Mouse (Mus musculus): ENCODE measurements at regions not wholly inside any gene's neighbourhood (a gene's known extent, or its start where the extent isn't known, plus 50 kb on each side); places are given as distances from the start of the nearest gene placed in this dataset.

DNA sequence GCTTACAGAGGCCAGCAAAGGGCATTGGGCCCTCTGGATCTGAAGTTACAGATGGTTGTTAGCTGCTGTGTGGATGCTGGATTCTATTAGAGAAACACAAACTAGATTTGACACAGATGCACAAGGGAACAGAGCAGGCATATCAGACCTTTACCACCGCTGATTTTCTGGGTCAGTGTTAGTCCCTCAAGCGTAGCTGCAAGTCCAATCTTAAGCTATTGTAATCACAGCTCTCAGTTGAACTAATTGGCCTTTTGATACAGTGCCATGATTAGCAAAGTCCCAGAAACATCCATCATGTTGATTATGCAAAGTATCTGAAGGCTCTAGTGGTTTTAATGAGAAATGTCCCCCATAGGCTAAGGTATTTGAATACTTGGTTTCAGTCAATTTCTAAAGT lies 54.2 kb upstream of the Plppr5 start:
- ATAC-seq (ENCODE audit: extremely low read depth, insufficient number of reproducible peaks, low FRiP score, poor library complexity, severe bottlenecking): no peak
- H3K27me3 ChIP-seq (ENCODE audit: insufficient read depth, low read length): no peaks in the 10 kb centered on the region
- DNase-seq (ENCODE audit: low spot score): no peak

DNA sequence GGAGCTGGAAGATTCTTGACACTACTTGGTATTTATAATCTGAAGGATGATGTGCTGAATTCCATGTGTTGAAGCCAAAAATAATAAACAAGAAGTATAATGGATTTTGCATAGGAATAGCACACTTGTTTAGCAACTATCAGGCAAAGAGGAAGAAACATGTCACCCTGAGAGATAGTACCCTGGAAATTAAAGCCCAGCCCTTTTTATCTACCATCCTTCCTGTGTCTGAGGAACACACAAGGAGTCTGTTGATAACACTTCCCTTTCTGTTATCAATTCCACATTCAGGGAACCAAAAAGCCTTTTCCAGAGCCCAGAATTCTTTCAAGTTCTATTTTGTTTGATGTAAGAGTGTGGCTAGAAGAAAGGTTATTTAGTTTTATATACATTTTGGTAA lies 66.5 kb upstream of the Plppr5 start:
- 0 out of 2 replicates have a peak, but pooled peaks cover 2% of the 10 kb centered on the region for H3K9me3 ChIP-seq (replicated peaks)
- ATAC-seq (ENCODE audit: extremely low read depth, insufficient number of reproducible peaks, low FRiP score, poor library complexity, severe bottlenecking) (no peak), DNase-seq (ENCODE audit: low spot score) (no peak)
- H3K4me3 ChIP-seq (ENCODE audit: low read depth, low read length): no peak overlapping the region
- H3K36me3 ChIP-seq (replicated peaks): no peaks in the 10 kb centered on the region
- no peaks in the 10 kb centered on the region for H3K4me1 ChIP-seq (ENCODE audit: insufficient read depth, low read depth, low read length)
- H3K27me3 ChIP-seq (ENCODE audit: insufficient read depth, low read length): no peaks in the 10 kb centered on the region
- TF ChIP-seq TAL1 (conservative IDR thresholded peaks at IDR 0.05; ENCODE audit: low read depth, low read length) (no peak), POLR2AphosphoS5 (IDR thresholded peaks at IDR 0.05; ENCODE audit: insufficient replicate concordance, low read depth, low read length) (no peak), CTCF (IDR thresholded peaks at IDR 0.05; ENCODE audit: low read depth, low read length) (no peak), GATA1 (IDR thresholded peaks at IDR 0.05; ENCODE audit: borderline replicate concordance, low read length) (no peak), GATA2 (IDR thresholded peaks at IDR 0.05; ENCODE audit: borderline replicate concordance, low read depth, low read length) (no peak)

More for the DNA sequence above, 54.2 kb upstream of the Plppr5 start:
- no peak for TF ChIP-seq TAL1 (conservative IDR thresholded peaks at IDR 0.05; ENCODE audit: low read depth, low read length)
- TF ChIP-seq CTCF (IDR thresholded peaks at IDR 0.05; ENCODE audit: low read depth, low read length): no peak
- TF ChIP-seq GATA2 (IDR thresholded peaks at IDR 0.05; ENCODE audit: borderline replicate concordance, low read depth, low read length): no peak
- no peak for TF ChIP-seq POLR2AphosphoS5 (IDR thresholded peaks at IDR 0.05; ENCODE audit: insufficient replicate concordance, low read depth, low read length)
- no peak for TF ChIP-seq GATA1 (IDR thresholded peaks at IDR 0.05; ENCODE audit: borderline replicate concordance, low read length)
- Histone ChIP-seq H3K4me3 (ENCODE audit: low read depth, low read length) (no peak overlapping the region), H3K9me3 (replicated peaks) (peaks cover 23% of the 10 kb centered on the region), H3K4me1 (ENCODE audit: insufficient read depth, low read depth, low read length) (no peaks in the 10 kb centered on the region), H3K36me3 (replicated peaks) (no peaks in the 10 kb centered on the region)

DNA sequence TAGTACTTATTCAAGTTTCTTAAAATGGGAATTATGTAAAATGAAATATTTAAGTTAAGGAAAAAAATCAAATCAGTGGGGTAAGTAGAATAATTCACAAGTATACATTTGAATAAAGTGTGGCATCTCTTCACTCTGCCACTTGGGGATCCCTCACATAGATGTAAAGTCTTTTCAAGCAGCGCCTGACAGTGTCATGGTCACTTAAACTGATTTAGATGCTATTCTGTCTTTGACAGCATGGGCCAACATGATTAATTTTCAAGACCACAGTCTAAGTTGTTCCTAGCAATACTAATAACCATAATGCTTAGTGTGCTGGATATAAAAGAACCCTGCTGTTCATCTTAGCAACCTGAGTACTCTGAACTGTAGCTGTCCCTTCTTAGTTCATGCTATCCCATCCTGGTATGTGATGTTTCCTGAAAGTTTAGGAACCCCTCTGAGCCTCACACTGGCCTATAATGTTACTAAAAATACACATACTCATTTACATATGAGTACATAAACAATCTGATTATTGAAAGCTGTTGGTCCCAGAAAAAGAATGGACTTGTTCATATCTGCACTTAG lies 68.4 kb upstream of the Plppr5 start:
- no peaks in the 10 kb centered on the region for H3K4me1 ChIP-seq (ENCODE audit: insufficient read depth, low read depth, low read length)
- H3K27me3 ChIP-seq (ENCODE audit: insufficient read depth, low read length): no peaks in the 10 kb centered on the region
- no peak overlapping the region for H3K4me3 ChIP-seq (ENCODE audit: low read depth, low read length)
- no peak for DNase-seq (ENCODE audit: low spot score)
- no peak for ATAC-seq (ENCODE audit: extremely low read depth, insufficient number of reproducible peaks, low FRiP score, poor library complexity, severe bottlenecking)
- H3K9me3 ChIP-seq (replicated peaks): 0 out of 2 replicates have a peak, but pooled peaks cover 2% of the 10 kb centered on the region
- TF ChIP-seq POLR2AphosphoS5 (IDR thresholded peaks at IDR 0.05; ENCODE audit: insufficient replicate concordance, low read depth, low read length) (no peak), GATA1 (IDR thresholded peaks at IDR 0.05; ENCODE audit: borderline replicate concordance, low read length) (no peak), TAL1 (conservative IDR thresholded peaks at IDR 0.05; ENCODE audit: low read depth, low read length) (no peak), GATA2 (IDR thresholded peaks at IDR 0.05; ENCODE audit: borderline replicate concordance, low read depth, low read length) (no peak), CTCF (IDR thresholded peaks at IDR 0.05; ENCODE audit: low read depth, low read length) (no peak)
- no peaks in the 10 kb centered on the region for H3K36me3 ChIP-seq (replicated peaks)

DNA sequence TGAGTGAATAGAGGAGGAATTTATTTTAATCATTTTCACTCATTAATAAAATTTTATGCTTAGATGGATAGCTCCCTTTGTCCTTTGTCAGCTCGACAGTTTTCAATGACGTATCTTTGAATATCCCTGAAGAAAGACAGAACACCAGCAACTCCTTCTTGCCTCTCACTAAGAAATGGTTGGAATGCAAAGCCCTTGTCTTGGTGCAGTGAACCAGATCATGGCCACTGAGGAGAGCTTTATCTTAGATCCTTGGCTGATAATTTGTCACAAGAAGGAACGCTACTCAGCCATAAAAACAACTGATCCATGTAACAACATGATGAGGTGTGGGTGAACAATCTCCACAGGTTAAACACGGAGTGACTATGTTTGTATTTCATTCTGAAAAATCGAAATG lies 73.5 kb upstream of the Plppr5 start:
- ATAC-seq (ENCODE audit: extremely low read depth, insufficient number of reproducible peaks, low FRiP score, poor library complexity, severe bottlenecking) (no peak), DNase-seq (ENCODE audit: low spot score) (no peak)
- H3K4me3 ChIP-seq (ENCODE audit: low read depth, low read length): no peak overlapping the region
- H3K36me3 ChIP-seq (replicated peaks): no peaks in the 10 kb centered on the region
- peaks cover 14% of the 10 kb centered on the region; the same call in 1 of the 2 replicates for H3K9me3 ChIP-seq (replicated peaks)
- H3K27me3 ChIP-seq (ENCODE audit: insufficient read depth, low read length): no peaks in the 10 kb centered on the region
- TF ChIP-seq GATA2 (IDR thresholded peaks at IDR 0.05; ENCODE audit: borderline replicate concordance, low read depth, low read length) (no peak), GATA1 (IDR thresholded peaks at IDR 0.05; ENCODE audit: borderline replicate concordance, low read length) (no peak), TAL1 (conservative IDR thresholded peaks at IDR 0.05; ENCODE audit: low read depth, low read length) (no peak), CTCF (IDR thresholded peaks at IDR 0.05; ENCODE audit: low read depth, low read length) (no peak), POLR2AphosphoS5 (IDR thresholded peaks at IDR 0.05; ENCODE audit: insufficient replicate concordance, low read depth, low read length) (no peak)
- H3K4me1 ChIP-seq (ENCODE audit: insufficient read depth, low read depth, low read length): no peaks in the 10 kb centered on the region

DNA sequence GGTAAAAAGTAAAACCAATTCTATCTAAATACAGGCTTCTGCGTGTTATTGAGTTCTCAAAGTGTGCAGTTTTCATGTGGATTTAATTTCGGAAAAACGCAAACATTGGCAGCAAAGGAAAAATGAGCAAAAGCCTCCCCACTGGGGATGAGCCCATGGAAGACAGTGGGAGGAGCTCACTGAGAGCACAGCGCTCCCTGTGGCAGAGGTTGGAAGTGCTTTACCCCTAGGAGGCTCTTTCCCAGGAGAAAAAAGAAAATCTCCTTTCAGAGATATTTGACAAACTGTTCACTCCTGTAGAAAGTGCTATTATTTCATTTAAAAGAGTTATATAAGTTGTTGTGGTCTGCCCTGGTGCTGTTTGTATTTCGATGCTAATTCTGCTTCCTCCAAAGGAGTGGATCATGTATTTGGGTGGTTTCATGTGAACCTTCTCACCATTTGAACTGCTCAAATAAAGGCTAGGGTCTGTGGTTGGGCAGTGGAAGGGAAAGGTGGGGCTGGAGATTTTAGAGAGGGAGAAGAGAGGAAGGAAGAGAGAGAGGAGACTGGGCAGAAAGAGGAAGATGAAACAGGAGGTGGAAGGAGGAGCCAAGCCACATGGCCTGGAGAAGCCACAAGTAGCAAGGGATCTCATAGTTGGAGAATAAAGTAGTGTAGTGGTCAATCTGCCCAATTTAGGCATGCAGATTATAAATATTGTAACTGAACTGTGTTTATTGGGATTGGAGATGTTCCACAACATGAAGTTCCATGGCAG lies 76.3 kb upstream of the Plppr5 start:
- H3K4me1 ChIP-seq (ENCODE audit: insufficient read depth, low read depth, low read length): no peaks in the 10 kb centered on the region
- TF ChIP-seq POLR2AphosphoS5 (IDR thresholded peaks at IDR 0.05; ENCODE audit: insufficient replicate concordance, low read depth, low read length): no peak
- no peak overlapping the region for H3K4me3 ChIP-seq (ENCODE audit: low read depth, low read length)
- ATAC-seq (ENCODE audit: extremely low read depth, insufficient number of reproducible peaks, low FRiP score, poor library complexity, severe bottlenecking): no peak
- no peak for DNase-seq (ENCODE audit: low spot score)
- H3K9me3 ChIP-seq (replicated peaks): peaks cover 11% of the 10 kb centered on the region; the same call in 1 of the 2 replicates
- H3K36me3 ChIP-seq (replicated peaks): no peaks in the 10 kb centered on the region
- no peaks in the 10 kb centered on the region for H3K27me3 ChIP-seq (ENCODE audit: insufficient read depth, low read length)

DNA sequence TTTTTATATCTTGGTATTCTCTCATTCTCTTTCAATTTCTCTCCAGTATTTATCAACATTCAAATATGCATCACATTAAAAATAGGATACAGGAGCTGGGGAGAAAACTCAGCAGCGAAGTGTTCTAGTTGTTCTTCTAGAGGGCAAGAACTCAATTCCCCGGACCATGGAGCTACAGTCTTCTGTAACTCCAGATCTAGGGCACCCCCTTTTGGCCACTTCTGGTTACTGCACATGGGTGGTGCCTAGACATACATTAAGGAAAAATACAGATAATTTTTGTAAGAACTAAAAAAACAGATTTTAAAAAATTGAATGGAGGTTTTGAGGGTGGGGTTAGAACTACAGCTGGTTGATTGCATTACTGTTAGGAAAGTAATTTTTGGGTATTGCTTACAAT lies 80.5 kb upstream of the Plppr5 start:
- no peaks in the 10 kb centered on the region for H3K36me3 ChIP-seq (replicated peaks)
- TF ChIP-seq GATA1 (IDR thresholded peaks at IDR 0.05; ENCODE audit: borderline replicate concordance, low read length) (no peak), TAL1 (conservative IDR thresholded peaks at IDR 0.05; ENCODE audit: low read depth, low read length) (no peak), POLR2AphosphoS5 (IDR thresholded peaks at IDR 0.05; ENCODE audit: insufficient replicate concordance, low read depth, low read length) (no peak), CTCF (IDR thresholded peaks at IDR 0.05; ENCODE audit: low read depth, low read length) (no peak), GATA2 (IDR thresholded peaks at IDR 0.05; ENCODE audit: borderline replicate concordance, low read depth, low read length) (no peak)
- DNase-seq (ENCODE audit: low spot score): no peak
- H3K4me3 ChIP-seq (ENCODE audit: low read depth, low read length): no peak overlapping the region
- H3K9me3 ChIP-seq (replicated peaks): peaks cover 14% of the 10 kb centered on the region; the same call in 1 of the 2 replicates
- no peak for ATAC-seq (ENCODE audit: extremely low read depth, insufficient number of reproducible peaks, low FRiP score, poor library complexity, severe bottlenecking)
- H3K27me3 ChIP-seq (ENCODE audit: insufficient read depth, low read length): no peaks in the 10 kb centered on the region
- no peaks in the 10 kb centered on the region for H3K4me1 ChIP-seq (ENCODE audit: insufficient read depth, low read depth, low read length)
